Mouse (Mus musculus) midbrain, embryonic 15.5 days (tissue): Measurements from ENCODE around the gene Ugt1a5. TPM values are rescaled to one million over a fixed set of nuclear protein-coding genes. Genes with fewer than 3 reads are reported as not detected.
"Not testable (repeated sequence)": the region's sequence is repeated elsewhere in the genome, so short reads cannot be mapped to it uniquely, and the experiment has no call there.

ENCODE experiments used
- ATAC-seq: fragments of 200-750 bp; cut with Nextera tagmentation; replicated peaks from 2 replicates; pipeline ENCODE4 v1.8.0; 2017; ENCODE audit warnings: moderate TSS enrichment
- H3K27ac ChIP-seq: fragments of 300-500 bp; sonication (generic); 2 replicates; pipeline ENCODE4 v1.5.1; 2015; ENCODE audit warnings: mild to moderate bottlenecking, inconsistent platforms
- H3K27me3 ChIP-seq: fragments of 300-500 bp; sonication (generic); replicated peaks from 2 replicates; pipeline ENCODE4 v1.6.1; 2015; ENCODE audit warnings: inconsistent platforms
- H3K36me3 ChIP-seq: fragments of 300-500 bp; sonication (generic); replicated peaks from 2 replicates; pipeline ENCODE4 v1.6.1; 2015; ENCODE audit warnings: inconsistent platforms
- H3K4me1 ChIP-seq: fragments of 300-500 bp; sonication (generic); 2 replicates; pipeline ENCODE4 v1.6.1; 2015; ENCODE audit warnings: inconsistent platforms
- H3K4me2 ChIP-seq: fragments of 300-500 bp; sonication (generic); 2 replicates; pipeline ENCODE4 v1.6.1; 2015; ENCODE audit warnings: inconsistent platforms, mild to moderate bottlenecking, moderate library complexity
- H3K4me3 ChIP-seq: fragments of 300-500 bp; sonication (generic); 2 replicates; pipeline ENCODE4 v1.5.1; 2015; ENCODE audit warnings: mild to moderate bottlenecking, inconsistent platforms
- H3K9ac ChIP-seq: fragments of 300-500 bp; sonication (generic); 2 replicates; pipeline ENCODE4 v1.6.1; 2015; ENCODE audit warnings: mild to moderate bottlenecking, inconsistent platforms
- H3K9me3 ChIP-seq: fragments of 300-500 bp; sonication (generic); 2 replicates; pipeline ENCODE4 v1.6.1; 2016; ENCODE audit warnings: inconsistent platforms
- WGBS: fragments of 180-500 bp; shearing (Covaris S2); methylation state at CpG from one replicate; pipeline ENCODE4 v1.1.7; 2015; ENCODE audit warnings: mixed read lengths; 5-methylcytosine and 5-hydroxymethylcytosine counted together
- polyA plus RNA-seq: library from polyadenylated mRNA; unstranded; fragments of >200 nt; fragmentation: Nextera tagmentation; extraction: Ambion mirVana; gene quantifications from 2 replicates; pipeline ENCODE4 v1.2.1, GENCODE M21; 2015

Ugt1a5 gene
- polyA plus RNA-seq, 1 experiment from 2014 or later, result not detected

- H3K4me3 ChIP-seq, H3K27me3 ChIP-seq, H3K36me3 ChIP-seq, H3K9me3 ChIP-seq, ATAC-seq, H3K4me2 ChIP-seq, H3K9ac ChIP-seq, H3K4me1 ChIP-seq, H3K27ac ChIP-seq: not testable (repeated sequence)
- 55% methylated on average over 1 of the region's 1 CpGs for WGBS
Measured at GRCm38 (mm10) chr1:88140492-88140891, 25.3 kb upstream of the Ugt1a5 start.

GRCm38 (mm10) chr1:88143966-88144675 is 21.7 kb upstream of the Ugt1a5 start:
- H3K4me3 ChIP-seq, H3K9ac ChIP-seq, H3K36me3 ChIP-seq, H3K9me3 ChIP-seq, H3K4me1 ChIP-seq, H3K27me3 ChIP-seq, H3K4me2 ChIP-seq, ATAC-seq, H3K27ac ChIP-seq: not testable (repeated sequence)
- 1% methylated on average over 5 of the region's 5 CpGs for WGBS

- not testable (repeated sequence) for H3K36me3 ChIP-seq, ATAC-seq, H3K9me3 ChIP-seq, H3K4me3 ChIP-seq, H3K27me3 ChIP-seq, H3K27ac ChIP-seq, H3K4me2 ChIP-seq, H3K9ac ChIP-seq, H3K4me1 ChIP-seq
- 78% methylated on average over 2 of the region's 2 CpGs for WGBS
Measured at GRCm38 (mm10) chr1:88145278-88145677, 20.5 kb upstream of the Ugt1a5 start.

- H3K27me3 ChIP-seq, H3K4me2 ChIP-seq, H3K9ac ChIP-seq, H3K4me3 ChIP-seq, H3K27ac ChIP-seq, H3K4me1 ChIP-seq, H3K9me3 ChIP-seq, H3K36me3 ChIP-seq, ATAC-seq: not testable (repeated sequence)
- WGBS, result 75% methylated on average over 2 of the region's 2 CpGs
Measured at GRCm38 (mm10) chr1:88150133-88150532, 15.7 kb upstream of the Ugt1a5 start.

- Histone ChIP-seq H3K9ac (no peak overlapping the region), H3K27ac (no peak overlapping the region), H3K4me1 (no peaks in the 10 kb centered on the region), H3K36me3 (no peaks in the 10 kb centered on the region), H3K9me3 (no peaks in the 10 kb centered on the region), H3K4me2 (no peak overlapping the region), H3K27me3 (no peaks in the 10 kb centered on the region), H3K4me3 (no peak overlapping the region)
- no peak for ATAC-seq
- WGBS, result 82% methylated on average over 2 of the region's 2 CpGs
Measured at GRCm38 (mm10) chr1:88158430-88158829, 7.4 kb upstream of the Ugt1a5 start.

GRCm38 (mm10) chr1:88172190-88172589 is 6.4 kb downstream of the Ugt1a5 start:
- not testable (repeated sequence) for H3K4me3 ChIP-seq, H3K9ac ChIP-seq, H3K4me2 ChIP-seq, H3K9me3 ChIP-seq, H3K36me3 ChIP-seq, H3K27me3 ChIP-seq, ATAC-seq, H3K4me1 ChIP-seq, H3K27ac ChIP-seq
- 85% methylated on average over 7 of the region's 7 CpGs for WGBS

GRCm38 (mm10) chr1:88179657-88180056 is 13.8 kb downstream of the Ugt1a5 start:
- no peak overlapping the region for H3K4me2 ChIP-seq
- peaks cover 2% of the 10 kb centered on the region; the same call in 1 of the 2 replicates for H3K9me3 ChIP-seq
- no peak overlapping the region for H3K9ac ChIP-seq
- H3K4me3 ChIP-seq, result no peak overlapping the region
- ATAC-seq, result no peak
- H3K36me3 ChIP-seq, result no peaks in the 10 kb centered on the region
- no peaks in the 10 kb centered on the region for H3K4me1 ChIP-seq
- WGBS, result 96% methylated on average over 1 of the region's 1 CpGs
- no peak overlapping the region for H3K27ac ChIP-seq
- H3K27me3 ChIP-seq, result no peaks in the 10 kb centered on the region

- 88% methylated on average over 5 of the region's 5 CpGs for WGBS
- H3K4me1 ChIP-seq, result no peaks in the 10 kb centered on the region
- H3K4me2 ChIP-seq, result no peak overlapping the region
- no peaks in the 10 kb centered on the region for H3K36me3 ChIP-seq
- ATAC-seq, result no peak
- no peaks in the 10 kb centered on the region for H3K9me3 ChIP-seq
- H3K9ac ChIP-seq, result no peak overlapping the region
- no peak overlapping the region for H3K4me3 ChIP-seq
- no peak overlapping the region for H3K27ac ChIP-seq
- H3K27me3 ChIP-seq, result no peaks in the 10 kb centered on the region
Measured at GRCm38 (mm10) chr1:88186325-88186935, 20.6 kb downstream of the Ugt1a5 start.

GRCm38 (mm10) chr1:88192136-88192535 is 26.3 kb downstream of the Ugt1a5 start:
- Histone ChIP-seq H3K4me1 (no peaks in the 10 kb centered on the region), H3K36me3 (no peaks in the 10 kb centered on the region), H3K4me2 (no peak overlapping the region), H3K4me3 (no peak overlapping the region), H3K27me3 (no peaks in the 10 kb centered on the region), H3K9me3 (no peaks in the 10 kb centered on the region), H3K9ac (no peak overlapping the region), H3K27ac (no peak overlapping the region)
- WGBS, result 73% methylated on average over 3 of the region's 3 CpGs
- no peak for ATAC-seq

GRCm38 (mm10) chr1:88195687-88196086 is 29.9 kb downstream of the Ugt1a5 start:
- ATAC-seq, result no peak
- Histone ChIP-seq H3K4me3 (no peak overlapping the region), H3K9ac (no peak overlapping the region), H3K27ac (no peak overlapping the region), H3K4me2 (no peak overlapping the region), H3K9me3 (no peaks in the 10 kb centered on the region), H3K27me3 (no peaks in the 10 kb centered on the region), H3K36me3 (no peaks in the 10 kb centered on the region), H3K4me1 (no peaks in the 10 kb centered on the region)
- 87% methylated on average over 1 of the region's 1 CpGs for WGBS

- Histone ChIP-seq H3K4me3 (no peak overlapping the region), H3K27ac (no peak overlapping the region), H3K4me1 (no peaks in the 10 kb centered on the region), H3K9me3 (no peaks in the 10 kb centered on the region), H3K36me3 (no peaks in the 10 kb centered on the region), H3K4me2 (no peak overlapping the region), H3K27me3 (no peaks in the 10 kb centered on the region), H3K9ac (no peak overlapping the region)
- ATAC-seq, result no peak
- 83% methylated on average over 3 of the region's 3 CpGs for WGBS
Measured at GRCm38 (mm10) chr1:88197443-88197842, 31.6 kb downstream of the Ugt1a5 start.

GRCm38 (mm10) chr1:88199996-88200395 is 34.2 kb downstream of the Ugt1a5 start:
- Histone ChIP-seq H3K4me2 (no peak overlapping the region), H3K36me3 (no peaks in the 10 kb centered on the region), H3K4me1 (peaks cover 1% of the 10 kb centered on the region), H3K9ac (no peak overlapping the region), H3K27ac (no peak overlapping the region), H3K27me3 (no peaks in the 10 kb centered on the region), H3K9me3 (no peaks in the 10 kb centered on the region; the same call in 1 of the 2 replicates), H3K4me3 (no peak overlapping the region)
- 63% methylated on average over 2 of the region's 2 CpGs for WGBS
- ATAC-seq, result no peak

GRCm38 (mm10) chr1:88200456-88200855 is 34.6 kb downstream of the Ugt1a5 start, which contains the start of gene Ugt1a2:
Gene Ugt1a2, plus strand, starts transcription at chr1:88200601.
- Histone ChIP-seq H3K4me3 (no peak within 1 kb of the TSS), H3K27ac (no peak within 1 kb of the TSS), H3K9ac (no peak within 1 kb of the TSS), H3K36me3 (no peaks in the 10 kb centered on the region), H3K27me3 (no peaks in the 10 kb centered on the region), H3K4me1 (peaks cover 6% of the 10 kb centered on the region), H3K4me2 (no peak within 1 kb of the TSS), H3K9me3 (no peaks in the 10 kb centered on the region; the same call in 1 of the 2 replicates)
- WGBS, result 88% methylated on average over 7 of the region's 7 CpGs
- no peak for ATAC-seq
